Mouse (Mus musculus): ENCODE measurements around the gene Ccnd1. TPM values are rescaled to one million over a fixed set of nuclear protein-coding genes. Genes with fewer than 3 reads are reported as not detected.
"Not testable (repeated sequence)": the region's sequence is repeated elsewhere in the genome, so short reads cannot be mapped to it uniquely, and the experiment has no call there.

Ccnd1 gene
- polyA plus RNA-seq, 1 experiment from 2014 or later: 100 TPM

DNA sequence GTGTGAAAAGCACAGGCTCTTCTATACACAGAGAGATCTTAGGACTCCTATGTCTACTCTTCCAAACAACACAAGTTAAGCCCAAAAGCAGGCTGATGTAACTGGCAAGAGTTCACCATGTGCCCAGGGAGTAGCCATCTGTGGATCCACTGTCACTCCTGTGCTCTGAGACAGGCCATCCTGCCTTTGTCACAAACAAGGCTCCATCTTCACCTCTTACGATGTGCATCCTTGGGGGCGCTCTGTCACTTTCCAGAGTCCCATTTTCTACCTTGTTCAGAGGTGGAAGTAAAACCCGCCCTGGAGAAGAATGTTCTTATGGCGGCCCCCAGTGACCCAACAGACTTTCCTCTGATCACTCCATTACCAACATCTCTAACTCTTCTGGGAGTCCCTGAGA, 45.0 kb downstream of the Ccnd1 start:
- Histone ChIP-seq H3K4me1 (ENCODE audit: control insufficient read depth, insufficient read depth, low read length) (peaks cover 17% of the 10 kb centered on the region), H3K9ac (ENCODE audit: low read depth, low read length) (no peak overlapping the region), H3K9me3 (replicated peaks; ENCODE audit: control insufficient read depth, low read length) (no peaks in the 10 kb centered on the region), H3K4me2 (peak overlapping the region; percentile 92), H3K36me3 (ENCODE audit: control insufficient read depth, insufficient read depth, low read length) (no peaks in the 10 kb centered on the region), H3K27me3 (ENCODE audit: control insufficient read depth, insufficient read depth, low read length) (peaks cover 63% of the 10 kb centered on the region), H3K27ac (ENCODE audit: low read depth, low read length) (no peak overlapping the region), H3K4me3 (ENCODE audit: low read depth, low read length) (peak overlapping the region; percentile 49)
- 11% methylated on average over 4 of the region's 4 CpGs for WGBS (ENCODE audit: insufficient replicate concordance)
- no peak for ATAC-seq (replicated peaks; ENCODE audit: insufficient number of reproducible peaks, low FRiP score, low TSS enrichment)

DNA sequence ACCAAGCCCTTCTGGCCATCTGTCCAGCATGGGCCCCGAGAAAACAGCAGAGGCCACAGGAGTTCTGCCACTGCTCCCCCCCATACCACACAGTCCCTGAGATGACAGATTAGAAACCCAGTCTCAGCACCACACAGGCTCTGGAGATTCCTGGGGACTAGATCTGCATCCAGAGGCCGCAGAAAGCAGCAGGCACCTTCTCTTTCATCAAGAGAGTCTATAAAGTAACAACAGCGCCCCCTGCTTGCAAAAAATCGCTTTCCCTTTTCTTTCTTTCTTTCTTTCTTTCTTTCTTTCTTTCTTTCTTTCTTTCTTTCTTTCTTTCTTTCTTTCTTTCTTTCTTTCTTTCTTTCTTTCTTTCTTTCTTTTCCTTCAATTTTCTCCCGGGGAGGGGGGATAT, 45.5 kb downstream of the Ccnd1 start:
- peaks cover 17% of the 10 kb centered on the region for H3K4me1 ChIP-seq (ENCODE audit: control insufficient read depth, insufficient read depth, low read length)
- 4% methylated on average over 5 of the region's 5 CpGs for WGBS (ENCODE audit: insufficient replicate concordance)
- no peak overlapping the region for H3K4me3 ChIP-seq (ENCODE audit: low read depth, low read length)
- peaks cover 61% of the 10 kb centered on the region for H3K27me3 ChIP-seq (ENCODE audit: control insufficient read depth, insufficient read depth, low read length)
- H3K36me3 ChIP-seq (ENCODE audit: control insufficient read depth, insufficient read depth, low read length): no peaks in the 10 kb centered on the region
- H3K9ac ChIP-seq (ENCODE audit: low read depth, low read length): no peak overlapping the region
- H3K27ac ChIP-seq (ENCODE audit: low read depth, low read length): no peak overlapping the region
- no peak overlapping the region; the same call in 1 of the 2 replicates for H3K4me2 ChIP-seq
- ATAC-seq (replicated peaks; ENCODE audit: insufficient number of reproducible peaks, low FRiP score, low TSS enrichment): no peak
- H3K9me3 ChIP-seq (replicated peaks; ENCODE audit: control insufficient read depth, low read length): no peaks in the 10 kb centered on the region

DNA sequence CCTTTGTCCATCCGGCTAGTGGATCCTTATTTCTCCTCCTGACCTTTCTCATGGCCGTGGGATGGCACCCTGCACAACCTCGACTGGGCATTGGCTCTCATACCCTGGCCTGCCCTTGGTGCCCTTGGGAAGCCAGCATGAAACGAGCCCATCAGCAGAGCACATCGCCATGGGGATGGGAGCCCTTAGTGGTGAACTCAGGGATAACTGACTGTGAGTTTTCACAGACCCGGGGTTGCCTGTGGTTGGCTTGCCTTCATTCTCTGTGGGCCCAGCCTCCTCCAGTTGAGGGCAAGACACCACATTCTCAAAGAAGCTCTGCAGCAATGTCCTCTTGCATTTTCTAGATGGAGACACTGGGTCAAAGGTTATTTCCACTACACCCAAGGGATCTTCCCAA, 47.4 kb downstream of the Ccnd1 start:
- WGBS (ENCODE audit: insufficient replicate concordance): 55% methylated on average over 6 of the region's 6 CpGs
- H3K36me3 ChIP-seq (ENCODE audit: control insufficient read depth, insufficient read depth, low read length): no peaks in the 10 kb centered on the region

DNA sequence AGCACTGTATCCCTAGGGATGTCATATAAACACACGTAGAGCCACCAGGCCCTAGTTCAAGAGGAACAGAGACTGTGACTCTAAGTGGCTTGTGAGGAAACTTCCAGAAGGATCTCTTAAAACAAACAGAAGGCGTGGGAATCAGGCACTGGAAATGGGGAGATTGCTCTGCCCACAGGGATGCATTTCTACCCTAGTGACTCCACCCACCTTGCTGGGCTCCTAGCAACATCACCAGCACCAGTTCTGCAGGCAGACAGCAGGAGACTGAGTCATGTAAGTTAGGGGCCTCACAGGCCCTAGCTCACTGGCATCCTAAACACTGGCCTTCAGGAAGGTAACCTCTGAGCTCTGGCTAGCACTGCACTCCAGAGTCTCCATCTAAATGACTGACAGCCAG, 47.9 kb downstream of the Ccnd1 start:
- no peaks in the 10 kb centered on the region for H3K36me3 ChIP-seq (ENCODE audit: control insufficient read depth, insufficient read depth, low read length)
- H3K27me3 ChIP-seq (ENCODE audit: control insufficient read depth, insufficient read depth, low read length): peaks cover 43% of the 10 kb centered on the region
- ATAC-seq (replicated peaks; ENCODE audit: insufficient number of reproducible peaks, low FRiP score, low TSS enrichment): no peak
- no peak overlapping the region for H3K4me2 ChIP-seq
- H3K27ac ChIP-seq (ENCODE audit: low read depth, low read length): no peak overlapping the region
- H3K9me3 ChIP-seq (replicated peaks; ENCODE audit: control insufficient read depth, low read length): no peaks in the 10 kb centered on the region
- WGBS (ENCODE audit: insufficient replicate concordance): 75% methylated on average over 2 of the region's 2 CpGs
- no peak overlapping the region for H3K9ac ChIP-seq (ENCODE audit: low read depth, low read length)
- peaks cover 14% of the 10 kb centered on the region for H3K4me1 ChIP-seq (ENCODE audit: control insufficient read depth, insufficient read depth, low read length)
- H3K4me3 ChIP-seq (ENCODE audit: low read depth, low read length): no peak overlapping the region

More for the DNA sequence above, 47.4 kb downstream of the Ccnd1 start:
- no peak overlapping the region for H3K27ac ChIP-seq (ENCODE audit: low read depth, low read length)
- no peaks in the 10 kb centered on the region for H3K9me3 ChIP-seq (replicated peaks; ENCODE audit: control insufficient read depth, low read length)
- no peak overlapping the region for H3K9ac ChIP-seq (ENCODE audit: low read depth, low read length)
- peaks cover 17% of the 10 kb centered on the region for H3K4me1 ChIP-seq (ENCODE audit: control insufficient read depth, insufficient read depth, low read length)
- H3K4me2 ChIP-seq: no peak overlapping the region
- no peak for ATAC-seq (replicated peaks; ENCODE audit: insufficient number of reproducible peaks, low FRiP score, low TSS enrichment)
- H3K27me3 ChIP-seq (ENCODE audit: control insufficient read depth, insufficient read depth, low read length): peaks cover 47% of the 10 kb centered on the region
- no peak overlapping the region for H3K4me3 ChIP-seq (ENCODE audit: low read depth, low read length)

DNA sequence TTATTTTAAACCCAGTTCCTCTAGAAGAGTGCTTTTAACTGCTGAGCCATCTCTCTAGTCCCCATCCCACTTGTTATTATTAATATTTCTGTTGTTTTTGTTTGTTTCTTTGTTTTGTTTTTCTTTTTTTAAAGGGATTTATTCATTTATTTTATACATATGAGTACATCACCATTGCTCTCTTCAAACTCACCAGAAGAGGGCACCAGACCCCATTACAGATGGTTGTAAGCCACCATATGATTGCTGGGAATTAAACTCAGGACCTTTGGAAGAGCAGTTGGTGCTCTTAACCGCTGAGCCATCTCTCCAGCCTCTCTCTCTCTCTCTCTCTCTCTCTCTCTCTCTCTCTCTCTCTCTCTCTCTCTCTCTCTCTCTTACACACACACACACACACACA, 49.1 kb downstream of the Ccnd1 start:
- not testable (repeated sequence) for H3K4me2 ChIP-seq; H3K27ac ChIP-seq (ENCODE audit: low read depth, low read length); H3K36me3 ChIP-seq (ENCODE audit: control insufficient read depth, insufficient read depth, low read length); H3K4me3 ChIP-seq (ENCODE audit: low read depth, low read length); ATAC-seq (replicated peaks; ENCODE audit: insufficient number of reproducible peaks, low FRiP score, low TSS enrichment); H3K9me3 ChIP-seq (replicated peaks; ENCODE audit: control insufficient read depth, low read length); H3K4me1 ChIP-seq (ENCODE audit: control insufficient read depth, insufficient read depth, low read length); H3K9ac ChIP-seq (ENCODE audit: low read depth, low read length)
- WGBS (ENCODE audit: insufficient replicate concordance): 100% methylated on average over 1 of the region's 1 CpGs
- peaks cover 31% of the 10 kb centered on the region for H3K27me3 ChIP-seq (ENCODE audit: control insufficient read depth, insufficient read depth, low read length)

DNA sequence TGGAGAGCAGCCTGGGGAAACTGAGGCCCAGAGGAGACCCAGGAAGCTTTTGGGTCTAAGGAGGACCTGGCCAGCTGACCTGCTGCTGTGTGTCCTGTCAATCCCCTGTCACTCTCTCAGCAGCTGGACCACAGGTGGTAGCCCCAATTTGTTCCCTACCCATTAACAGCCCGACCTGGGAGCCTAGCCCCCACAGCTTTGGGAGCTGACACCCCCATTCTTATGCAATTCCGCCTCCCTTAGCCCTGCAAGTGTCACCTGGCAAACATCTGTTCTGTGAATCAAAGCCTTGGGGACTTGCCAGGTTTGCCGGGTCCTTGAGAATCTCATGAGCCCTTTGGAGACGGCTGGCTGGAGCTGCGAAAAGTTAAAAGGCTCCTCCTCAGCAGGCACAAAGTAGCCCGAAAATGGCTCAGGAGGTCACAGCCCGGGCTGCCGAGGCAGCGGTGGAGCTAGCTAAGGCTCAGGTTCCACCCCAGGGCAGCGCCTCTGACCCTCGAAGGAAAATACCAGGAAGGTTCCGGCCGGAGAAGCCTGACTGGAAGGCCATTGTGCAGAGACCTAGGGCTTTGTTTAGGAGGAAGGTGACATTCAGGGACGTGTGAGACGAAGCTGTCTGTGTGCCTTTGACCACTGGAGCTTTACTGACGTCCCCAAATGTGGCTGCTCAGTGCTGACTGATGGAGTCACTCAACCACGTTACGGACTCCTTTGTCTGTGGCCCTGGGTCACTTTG, 51.0 kb downstream of the Ccnd1 start:
- no peak for ATAC-seq (replicated peaks; ENCODE audit: insufficient number of reproducible peaks, low FRiP score, low TSS enrichment)
- Histone ChIP-seq H3K36me3 (ENCODE audit: control insufficient read depth, insufficient read depth, low read length) (no peaks in the 10 kb centered on the region), H3K27ac (ENCODE audit: low read depth, low read length) (no peak overlapping the region), H3K4me1 (ENCODE audit: control insufficient read depth, insufficient read depth, low read length) (peaks cover 6% of the 10 kb centered on the region; the same call in 1 of the 2 replicates), H3K9me3 (replicated peaks; ENCODE audit: control insufficient read depth, low read length) (no peaks in the 10 kb centered on the region), H3K9ac (ENCODE audit: low read depth, low read length) (no peak overlapping the region), H3K27me3 (ENCODE audit: control insufficient read depth, insufficient read depth, low read length) (peaks cover 14% of the 10 kb centered on the region), H3K4me3 (ENCODE audit: low read depth, low read length) (no peak overlapping the region), H3K4me2 (no peak overlapping the region)
- WGBS (ENCODE audit: insufficient replicate concordance): 4% methylated on average over 18 of the region's 18 CpGs

DNA sequence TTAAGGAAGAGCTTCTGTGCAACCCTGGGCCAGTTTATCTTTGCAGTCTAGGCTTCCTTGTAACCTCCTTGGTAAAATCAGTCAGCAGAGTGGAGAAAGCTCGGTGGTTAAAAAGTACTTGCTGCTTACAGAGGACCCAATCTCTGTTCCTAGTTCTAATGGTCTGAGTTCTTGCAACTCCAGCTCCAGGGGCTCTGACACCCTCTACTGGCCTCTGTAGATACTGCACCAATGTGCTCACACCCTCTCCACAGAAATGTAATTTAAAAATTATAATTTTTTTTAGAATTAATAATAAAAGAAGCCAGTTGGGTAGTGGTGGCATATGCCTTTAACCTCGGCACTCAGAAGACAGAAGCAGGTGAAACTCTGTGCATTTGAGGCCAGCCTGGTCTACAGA, 52.1 kb downstream of the Ccnd1 start:
- WGBS (ENCODE audit: insufficient replicate concordance): 70% methylated on average over 2 of the region's 2 CpGs
- Histone ChIP-seq H3K27me3 (ENCODE audit: control insufficient read depth, insufficient read depth, low read length) (peaks cover 13% of the 10 kb centered on the region), H3K9me3 (replicated peaks; ENCODE audit: control insufficient read depth, low read length) (no peaks in the 10 kb centered on the region), H3K4me3 (ENCODE audit: low read depth, low read length) (no peak overlapping the region), H3K4me2 (no peak overlapping the region), H3K9ac (ENCODE audit: low read depth, low read length) (no peak overlapping the region), H3K36me3 (ENCODE audit: control insufficient read depth, insufficient read depth, low read length) (no peaks in the 10 kb centered on the region), H3K27ac (ENCODE audit: low read depth, low read length) (no peak overlapping the region), H3K4me1 (ENCODE audit: control insufficient read depth, insufficient read depth, low read length) (peaks cover 9% of the 10 kb centered on the region)
- no peak for ATAC-seq (replicated peaks; ENCODE audit: insufficient number of reproducible peaks, low FRiP score, low TSS enrichment)

DNA sequence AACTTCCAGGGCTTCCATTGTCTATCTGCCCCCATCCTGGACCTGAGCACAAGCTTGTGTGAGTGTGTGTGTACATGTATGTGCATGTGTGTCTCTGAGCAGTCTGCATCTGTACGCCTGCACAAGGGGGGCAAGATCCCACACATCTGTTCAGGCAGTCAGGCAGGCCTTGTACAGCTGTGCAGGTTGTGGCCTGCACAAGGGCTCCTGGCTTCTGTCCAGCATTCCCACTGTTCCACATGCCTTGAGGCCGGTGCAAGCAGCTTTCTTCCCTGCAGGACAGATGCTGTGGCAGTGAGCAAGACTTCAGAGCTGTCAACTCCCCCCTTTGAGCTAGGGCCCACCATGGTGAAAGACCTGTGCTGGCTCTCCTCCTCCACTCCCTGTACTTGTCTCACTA, 56.6 kb downstream of the Ccnd1 start:
- WGBS (ENCODE audit: insufficient replicate concordance): 33% methylated on average over 2 of the region's 2 CpGs
- Histone ChIP-seq H3K36me3 (ENCODE audit: control insufficient read depth, insufficient read depth, low read length) (no peaks in the 10 kb centered on the region), H3K9ac (ENCODE audit: low read depth, low read length) (no peak overlapping the region), H3K4me1 (ENCODE audit: control insufficient read depth, insufficient read depth, low read length) (peaks cover 9% of the 10 kb centered on the region), H3K4me3 (ENCODE audit: low read depth, low read length) (no peak overlapping the region), H3K9me3 (replicated peaks; ENCODE audit: control insufficient read depth, low read length) (no peaks in the 10 kb centered on the region), H3K4me2 (no peak overlapping the region), H3K27ac (ENCODE audit: low read depth, low read length) (no peak overlapping the region), H3K27me3 (ENCODE audit: control insufficient read depth, insufficient read depth, low read length) (no peaks in the 10 kb centered on the region; the same call in 1 of the 2 replicates)
- no peak for ATAC-seq (replicated peaks; ENCODE audit: insufficient number of reproducible peaks, low FRiP score, low TSS enrichment)

All from heart, embryonic 11.5 days (tissue).